Mouse (Mus musculus) liver, embryonic 13.5 days (tissue): ENCODE data around the gene Ctdsp2. TPM values are rescaled to one million over a fixed set of nuclear protein-coding genes. Genes with fewer than 3 reads are reported as not detected.

ENCODE experiments used
- ATAC-seq: fragments of 200-750 bp; cut with Nextera tagmentation; 2 replicates; pipeline ENCODE4 v1.8.0; 2017; ENCODE audit warnings: low read depth, mild to moderate bottlenecking, moderate number of reproducible peaks, moderate library complexity
- DNase-seq: peaks from one replicate; pipeline ENCODE4 v3.0.0; 2022
- H3K27ac ChIP-seq: fragments of 300-500 bp; sonication (generic); 2 replicates; pipeline ENCODE4 v1.5.1; 2015; ENCODE audit warnings: moderate library complexity, mild to moderate bottlenecking, inconsistent platforms
- H3K27me3 ChIP-seq: fragments of 300-500 bp; sonication (generic); 2 replicates; pipeline ENCODE4 v1.6.1; 2015; ENCODE audit warnings: mild to moderate bottlenecking, inconsistent platforms
- H3K36me3 ChIP-seq: fragments of 300-500 bp; sonication (generic); 2 replicates; pipeline ENCODE4 v1.6.1; 2015; ENCODE audit warnings: mild to moderate bottlenecking, inconsistent platforms
- H3K4me1 ChIP-seq: fragments of 300-500 bp; sonication (generic); replicated peaks from 2 replicates; pipeline ENCODE4 v1.6.1; 2015; ENCODE audit warnings: inconsistent platforms
- H3K4me2 ChIP-seq: fragments of 300-500 bp; sonication (generic); 2 replicates; pipeline ENCODE4 v1.6.1; 2015; ENCODE audit warnings: inconsistent platforms, mild to moderate bottlenecking, moderate library complexity
- H3K4me3 ChIP-seq: fragments of 300-500 bp; sonication (generic); replicated peaks from 2 replicates; pipeline ENCODE4 v1.5.1; 2015; ENCODE audit warnings: mild to moderate bottlenecking, inconsistent platforms
- H3K9ac ChIP-seq: fragments of 300-500 bp; sonication (generic); 2 replicates; pipeline ENCODE4 v1.6.1; 2015; ENCODE audit warnings: mild to moderate bottlenecking, inconsistent platforms
- H3K9me3 ChIP-seq: fragments of 300-500 bp; sonication (generic); replicated peaks from 2 replicates; pipeline ENCODE4 v1.6.1; 2016; ENCODE audit warnings: inconsistent platforms
- WGBS: fragments of 180-500 bp; shearing (Covaris S2); methylation state at CpG from one replicate; pipeline ENCODE4 v1.1.7; 2015; ENCODE audit not compliant: insufficient replicate concordance; 5-methylcytosine and 5-hydroxymethylcytosine counted together
- microRNA counts: library from miRNA; unstranded; fragments of <30 nt; microRNA quantifications from one replicate; lab custom pipeline; 2016
- microRNA-seq: library from miRNA; unstranded; fragments of <30 nt; microRNA quantifications from one replicate; pipeline ENCODE4, GENCODE M21; 2016
- polyA plus RNA-seq: library from polyadenylated mRNA; unstranded; fragments of >200 nt; fragmentation: Nextera tagmentation; extraction: Ambion mirVana; gene quantifications from 2 replicates; pipeline ENCODE4 v1.2.1, GENCODE M21; 2015

Ctdsp2 gene
- polyA plus RNA-seq, 1 experiment from 2014 or later: 9.9 TPM

GRCm38 (mm10) chr10:127048608-127049394 is 70.3 kb downstream of the Ctdsp2 start:
- H3K27me3 ChIP-seq: peaks cover 65% of the 10 kb centered on the region
- ATAC-seq (no peak), DNase-seq (no peak)
- peaks cover 15% of the 10 kb centered on the region for H3K36me3 ChIP-seq
- H3K9ac ChIP-seq: no peak overlapping the region
- peak overlapping the region; percentile 18; the same call in 1 of the 2 replicates for H3K4me3 ChIP-seq
- 8% methylated on average over 35 of the region's 35 CpGs for WGBS
- H3K4me1 ChIP-seq: peaks cover 10% of the 10 kb centered on the region
- H3K4me2 ChIP-seq: peak overlapping the region; percentile 26; the same call in 1 of the 2 replicates
- H3K9me3 ChIP-seq: no peaks in the 10 kb centered on the region
- no peak overlapping the region for H3K27ac ChIP-seq

MicroRNA genes within 50 kb of the gene (microRNA counts, 519-probe panel; counts per million panel counts)
- microRNA mmu-miR-26a (lab: Ali Mortazavi, UCI) (3,632 counts per million, percentile 25 among the panel's probes with 10 or more counts), microRNA mmu-miR-546 (lab: Ali Mortazavi, UCI) (114 counts per million)

Small RNA genes within 50 kb of the gene (microRNA-seq; reads per million reads assigned to microRNA genes)
- gene Mir26a-2: 52.3 reads per million, percentile 44 among the genes with 10 or more reads in this experiment
- not detected for gene Mir546

Other genes starting within 250 kb of the Ctdsp2 start
- 9.3 and 10.0 TPM in 2 replicates for gene Atp23, start 77.4 kb upstream of the Ctdsp2 start, polyA plus RNA-seq
- gene Avil, start 22.0 kb downstream of the Ctdsp2 start, polyA plus RNA-seq: 0.08 and 0.12 TPM in 2 replicates
- 65.7 and 75.6 TPM in 2 replicates for gene Tsfm, start 52.1 kb downstream of the Ctdsp2 start, polyA plus RNA-seq
- gene Mettl1, start 62.7 kb downstream of the Ctdsp2 start, polyA plus RNA-seq: 28.3 and 29.5 TPM in 2 replicates
- gene Eef1akmt3, start 62.8 kb downstream of the Ctdsp2 start, polyA plus RNA-seq: 0.07 and 0.14 TPM in 2 replicates
- gene Cyp27b1, start 69.5 kb downstream of the Ctdsp2 start, polyA plus RNA-seq: not detected in 2 replicates
- 0.07 TPM in 1 of 2 replicates, not detected in the other for gene March9, start 81.5 kb downstream of the Ctdsp2 start, polyA plus RNA-seq
- gene Cdk4, start 84.8 kb downstream of the Ctdsp2 start, polyA plus RNA-seq: 645 and 664 TPM in 2 replicates
- 69.4 and 77.7 TPM in 2 replicates for gene Tspan31, start 91.5 kb downstream of the Ctdsp2 start, polyA plus RNA-seq
- gene Agap2, start 96.6 kb downstream of the Ctdsp2 start, polyA plus RNA-seq: 0.41 and 0.85 TPM in 2 replicates
- 45.6 and 49.0 TPM in 2 replicates for gene Os9, start 142.4 kb downstream of the Ctdsp2 start, polyA plus RNA-seq
- 9.3 and 11.0 TPM in 2 replicates for gene B4galnt1, start 186.5 kb downstream of the Ctdsp2 start, polyA plus RNA-seq
- gene Slc26a10, start 201.9 kb downstream of the Ctdsp2 start, polyA plus RNA-seq: 1.8 and 2.1 TPM in 2 replicates
- gene Arhgef25, start 211.4 kb downstream of the Ctdsp2 start, polyA plus RNA-seq: 8.1 and 8.2 TPM in 2 replicates
- gene Dtx3, start 217.0 kb downstream of the Ctdsp2 start, polyA plus RNA-seq: 16.8 and 19.3 TPM in 2 replicates
- 39.8 and 45.8 TPM in 2 replicates for gene Pip4k2c, start 232.9 kb downstream of the Ctdsp2 start, polyA plus RNA-seq